Mouse (Mus musculus): Measurements from ENCODE around the gene Krt80.
A peak's percentile ranks its signal among the peaks of the same experiment; 100 is the strongest.

DNA sequence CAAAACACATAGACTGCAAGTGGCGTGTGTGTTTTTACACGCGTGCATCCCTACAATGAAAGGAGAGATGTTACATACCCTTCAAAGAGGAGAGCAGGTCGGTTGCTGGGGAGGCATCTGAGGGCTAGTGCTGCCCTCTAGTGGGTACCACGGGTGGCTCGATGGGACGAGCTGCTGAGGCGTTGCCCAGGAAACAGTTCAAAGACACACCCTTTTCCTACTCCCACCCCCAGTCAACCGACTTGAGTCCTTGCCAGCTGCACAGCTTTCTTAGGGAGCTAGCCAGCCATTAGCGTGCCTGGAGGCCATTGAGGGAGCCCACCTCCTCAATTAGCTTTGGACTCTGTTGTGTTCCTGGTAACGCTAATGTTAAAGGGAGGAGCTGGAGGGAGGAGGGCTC is 54.1 kb downstream of the Krt80 start:
- TF ChIP-seq CTCF (IDR thresholded peaks at IDR 0.05; ENCODE audit: extremely low read depth, insufficient read length, insufficient replicate concordance, low read depth, low read length), result peak; percentile 79
- no peak for TF ChIP-seq POLR2A (IDR thresholded peaks at IDR 0.05; ENCODE audit: low read depth, low read length)
